Mouse (Mus musculus) left cerebral cortex, postnatal 4 days (tissue): ENCODE data around the gene Pet100. TPM values are rescaled to one million over a fixed set of nuclear protein-coding genes. Genes with fewer than 3 reads are reported as not detected.

ENCODE experiments used
- DNase-seq: peaks from one replicate; pipeline ENCODE4 v3.0.0-alpha.2; 2022
- intact Hi-C: fragments of 180-260 bp; cut with DNase I; formaldehyde crosslinking; loops from one replicate; pipeline ENCODE4 v1.15.1; 2025
- total RNA-seq, 2 experiments: library from RNA; stranded (reverse); gene quantifications; 2 replicates each; pipeline ENCODE4 v1.2.3; 2021

The Pet100 gene
- total RNA-seq, 2 experiments from 2014 or later = 60.0 to 63.3 TPM

DNA sequence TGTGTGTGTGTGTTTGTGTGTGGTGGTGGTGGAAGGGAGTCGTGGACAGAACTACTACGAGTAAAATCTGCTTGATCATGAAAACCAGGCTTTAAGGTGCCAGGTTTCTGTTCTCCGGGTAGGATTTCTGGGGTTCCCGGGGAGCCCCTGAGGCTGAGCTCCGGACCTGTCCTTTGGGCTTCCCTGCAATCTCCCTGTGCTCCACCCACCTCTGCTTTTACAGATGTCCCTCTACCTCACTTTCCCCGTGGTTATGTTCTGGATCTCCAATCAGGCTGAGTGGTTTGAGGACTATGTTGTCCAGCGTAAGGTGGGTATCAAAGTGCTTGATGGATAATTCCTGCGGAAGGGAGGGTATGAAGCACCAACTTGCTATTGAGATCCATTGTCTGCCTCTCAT is 771 bp downstream of the Pet100 start:
- intact Hi-C loops = no loop called here
- no peak for DNase-seq

DNA sequence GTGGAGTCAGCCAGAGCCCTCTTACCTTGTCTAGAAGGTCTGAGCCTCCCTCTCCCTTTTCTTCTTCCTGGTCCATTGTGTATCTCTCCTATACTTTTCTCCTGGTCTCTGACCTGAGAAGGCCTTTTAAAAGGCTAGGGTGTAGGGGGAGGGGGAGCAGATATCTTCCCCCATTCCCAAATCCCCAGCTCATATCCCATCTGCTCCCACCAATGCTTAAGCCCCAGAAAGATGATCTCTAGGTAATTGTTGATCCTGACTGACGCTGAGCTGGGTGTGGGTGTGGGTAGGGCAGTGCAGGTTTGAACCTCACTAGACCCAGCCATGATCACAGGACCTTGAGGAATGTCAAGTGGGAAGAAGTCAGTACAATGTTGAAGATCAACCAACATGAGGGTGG is 4.1 kb downstream of the Pet100 start, which contains the start of gene Pcp2:
Gene Pcp2 (minus strand): TSS at position 101 of the 400 bp plus-strand sequence.
- intact Hi-C loops = loop anchor here (5.0 kb wide), 1 partner anchor 52 kb away; the partner anchor contains the start of gene Trappc5
- DNase-seq = no peak

DNA sequence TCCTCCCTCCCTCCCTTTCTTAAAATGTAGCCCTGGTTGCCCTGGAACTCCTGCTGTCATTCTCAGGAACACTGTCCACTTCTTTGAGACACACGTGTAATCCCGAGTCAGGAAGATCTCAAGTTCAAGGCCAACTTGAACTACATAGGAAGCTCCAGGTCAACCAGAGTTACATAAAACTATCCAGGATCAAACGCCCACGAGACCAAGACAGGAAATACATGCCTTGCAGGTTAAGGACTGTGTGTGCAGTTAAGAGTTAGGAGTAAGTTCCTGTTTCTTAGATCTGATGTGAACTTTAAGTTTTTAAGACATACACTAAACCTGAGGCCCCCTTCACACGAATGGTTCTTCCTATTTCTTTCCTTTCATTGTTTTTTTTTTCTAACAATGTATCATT is 5.6 kb downstream of the Pet100 start:
- DNase-seq = no peak
- intact Hi-C loops = loop anchor here (5.0 kb wide), 1 partner anchor 50 kb away; the partner anchor contains the start of gene Trappc5

DNA sequence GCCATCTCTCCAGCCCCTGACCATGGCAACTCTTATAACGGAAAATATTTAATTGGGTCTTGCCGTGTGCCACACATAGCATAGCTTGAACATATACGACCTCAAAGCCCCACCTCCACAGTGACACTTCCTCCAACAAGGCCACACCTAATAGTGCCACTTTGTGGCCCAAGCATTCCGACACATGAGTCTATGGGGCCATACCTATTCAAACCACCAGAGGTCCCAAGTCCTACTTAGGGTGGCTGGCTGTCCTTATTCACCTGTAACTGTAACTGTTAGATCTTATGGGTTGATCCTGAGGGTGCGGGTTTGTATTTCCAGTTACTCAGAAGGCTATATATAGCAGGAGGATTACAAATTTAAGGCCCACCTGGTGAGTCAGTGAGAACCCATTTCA is 6.7 kb downstream of the Pet100 start:
- intact Hi-C loops = loop anchor here (5.0 kb wide), 1 partner anchor 49 kb away; the partner anchor contains the start of gene Trappc5
- no peak for DNase-seq

GRCm38 (mm10) chr8:3630647-3631477 is 9.5 kb downstream of the Pet100 start, which contains the start of gene Stxbp2:
Gene Stxbp2 (plus strand): TSS chr8:3630955.
- intact Hi-C loops = no loop called here
- peak; percentile 30 for DNase-seq

DNA sequence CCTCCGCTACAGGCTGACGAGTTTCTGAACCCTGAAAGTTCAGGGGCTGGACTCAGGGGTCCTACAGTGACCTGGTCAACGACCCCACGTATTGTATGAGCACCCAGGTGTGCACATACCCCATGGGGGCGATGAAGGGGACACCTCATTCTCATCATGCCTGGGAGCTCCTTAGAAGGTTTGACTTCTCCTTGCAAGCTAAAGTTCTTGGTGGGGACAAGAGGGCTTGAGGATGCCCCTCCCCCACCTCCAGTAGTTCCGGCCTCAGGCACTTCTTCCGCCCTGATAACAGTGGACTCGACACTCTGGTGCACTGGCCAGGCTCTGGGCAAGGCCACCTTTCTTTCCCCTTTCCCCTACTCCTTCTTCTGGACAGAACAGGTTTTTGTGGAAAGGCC is 10.1 kb downstream of the Pet100 start:
- intact Hi-C loops = no loop called here
- DNase-seq = no peak

- intact Hi-C loops = no loop called here
- DNase-seq = peak; percentile 20
Measured at GRCm38 (mm10) chr8:3645804-3646203, 24.5 kb downstream of the Pet100 start.

DNA sequence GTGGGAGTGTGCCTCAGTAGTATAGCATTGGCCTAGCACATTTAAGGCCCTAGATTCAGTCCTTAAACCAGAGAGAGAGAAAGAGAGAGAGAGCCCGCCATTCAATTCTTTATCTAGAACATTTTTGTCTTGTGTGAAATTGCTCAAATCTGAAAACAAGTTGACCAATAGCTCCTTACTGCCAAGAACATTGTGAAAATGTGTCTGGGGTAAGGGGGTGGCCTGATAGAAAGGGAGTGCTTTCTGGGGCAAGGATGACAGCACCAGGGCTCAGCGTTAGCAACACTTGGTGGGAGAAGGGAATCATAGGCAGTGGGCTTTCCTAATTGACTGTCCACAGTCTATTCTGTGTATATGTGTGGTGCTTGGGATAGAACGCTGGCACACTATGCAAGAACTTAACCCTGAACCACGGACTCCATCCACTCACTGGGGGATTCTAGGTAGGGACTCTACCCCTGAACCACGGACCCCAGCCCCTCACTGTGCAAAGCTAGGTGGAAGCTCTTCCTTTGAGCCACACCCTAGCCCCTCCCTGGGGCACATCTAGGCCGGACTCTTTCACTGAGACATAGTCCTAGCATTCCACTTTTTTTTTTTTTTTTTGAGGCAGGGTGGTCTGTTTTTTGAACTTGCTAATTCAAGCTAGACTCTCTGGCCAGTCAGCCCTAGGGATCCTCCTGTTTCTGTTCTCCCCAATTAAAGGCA is 25.6 kb downstream of the Pet100 start:
- DNase-seq = no peak
- intact Hi-C loops = no loop called here

DNA sequence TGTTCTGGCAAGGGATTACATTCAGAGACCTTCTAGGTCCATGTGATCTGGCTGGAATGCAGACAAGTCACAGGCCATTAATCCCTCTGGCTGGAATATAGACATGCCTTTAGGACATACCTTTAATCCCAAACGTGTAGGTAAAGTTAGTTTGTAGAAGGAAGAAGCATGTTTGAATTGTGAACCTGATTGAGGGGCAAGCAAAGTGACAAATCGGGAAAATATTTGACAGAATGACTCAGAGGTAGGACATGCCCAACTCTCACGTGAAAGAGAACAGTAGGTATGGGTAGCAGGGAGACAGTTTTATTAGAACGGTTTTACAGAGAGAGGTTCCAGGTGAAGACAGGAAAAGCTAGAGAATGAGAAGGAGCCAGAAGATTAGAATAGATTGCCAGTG is 26.2 kb downstream of the Pet100 start:
- intact Hi-C loops = no loop called here
- DNase-seq = no peak

DNA sequence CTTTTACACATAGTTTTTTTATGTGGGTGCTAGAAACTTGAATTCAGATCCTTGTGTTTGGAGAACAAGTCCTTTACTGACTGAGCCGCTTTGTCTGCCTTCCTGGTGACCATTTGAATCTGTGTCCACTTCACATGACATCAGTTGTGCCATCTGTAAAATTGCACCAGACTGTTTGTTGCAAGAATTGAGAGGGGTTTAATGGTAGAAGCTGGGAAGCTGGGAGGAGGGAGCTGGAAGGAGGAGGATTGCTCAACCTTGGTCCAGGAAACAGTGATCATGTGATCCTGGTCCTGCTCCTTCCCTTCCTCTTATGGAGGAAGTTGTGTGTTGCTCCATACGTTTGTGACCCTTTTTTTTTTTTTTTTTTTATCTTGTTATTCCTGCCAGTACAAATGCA is 26.9 kb downstream of the Pet100 start:
- DNase-seq = no peak
- intact Hi-C loops = no loop called here

DNA sequence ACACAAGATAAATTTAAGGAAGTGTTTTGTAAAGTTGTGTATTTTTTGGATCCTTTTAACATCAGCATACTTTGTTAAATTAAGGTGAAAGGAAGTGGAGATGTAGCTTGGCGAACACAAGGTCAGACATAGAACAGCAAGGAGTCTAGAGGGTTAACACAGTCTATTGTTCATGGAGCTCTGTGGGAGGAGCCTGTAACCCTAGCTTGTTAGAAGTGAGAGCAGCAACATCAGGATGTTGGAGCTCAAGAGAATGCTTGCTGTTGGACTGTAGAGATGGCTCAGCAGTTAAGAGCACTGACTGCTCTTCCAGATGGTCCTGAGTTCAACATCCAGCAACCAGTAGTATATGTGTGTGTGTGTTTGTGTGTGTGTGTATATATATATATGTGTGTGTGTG is 27.6 kb downstream of the Pet100 start:
- intact Hi-C loops = no loop called here
- DNase-seq = no peak

GRCm38 (mm10) chr8:3652845-3653244 is 31.5 kb downstream of the Pet100 start:
- DNase-seq = no peak
- intact Hi-C loops = no loop called here

DNA sequence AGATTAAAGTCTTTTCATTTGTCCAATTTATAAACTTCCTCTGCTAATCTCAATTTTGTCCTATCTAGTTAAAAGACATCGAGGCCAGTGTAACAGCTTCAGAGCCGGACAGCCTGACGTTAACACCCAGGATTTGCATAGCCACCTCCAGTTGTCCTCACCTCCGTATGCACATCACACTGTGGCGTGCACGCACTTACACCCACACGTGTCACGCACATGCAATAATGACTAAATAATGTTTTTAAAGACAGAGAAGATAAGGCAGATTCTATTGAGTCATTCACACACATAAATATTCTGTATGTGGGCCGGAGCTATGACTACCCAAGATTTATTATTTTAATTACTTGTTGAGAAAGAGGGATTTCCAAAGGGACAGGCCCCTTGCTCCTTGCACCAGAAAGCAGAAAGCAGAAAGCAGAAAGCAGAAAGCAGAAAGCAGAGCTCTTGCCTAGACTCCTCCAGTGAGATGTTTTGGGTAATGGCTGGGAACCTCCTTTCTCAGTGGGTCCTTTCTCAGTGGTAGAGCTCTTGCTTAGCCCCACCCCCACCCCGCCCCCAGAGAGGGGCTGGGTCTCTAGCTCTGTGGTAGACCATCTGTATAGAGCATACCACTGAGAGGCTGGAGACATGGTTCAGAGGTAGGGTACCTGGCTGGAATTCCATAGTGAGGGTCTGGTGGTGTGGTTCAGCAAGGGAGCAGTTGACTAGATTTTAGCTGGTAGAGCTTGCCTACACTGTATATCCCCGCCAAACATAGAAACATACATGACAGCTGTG is 33.6 kb downstream of the Pet100 start:
- no peak for DNase-seq
- intact Hi-C loops = no loop called here

- intact Hi-C loops = no loop called here
- no peak for DNase-seq
Measured at GRCm38 (mm10) chr8:3655526-3655925, 34.2 kb downstream of the Pet100 start, which contains the start of gene Retn. Gene Retn (plus strand): TSS chr8:3655770.

GRCm38 (mm10) chr8:3656725-3657381 is 35.5 kb downstream of the Pet100 start:
- intact Hi-C loops = no loop called here
- peak; percentile 25 for DNase-seq

DNA sequence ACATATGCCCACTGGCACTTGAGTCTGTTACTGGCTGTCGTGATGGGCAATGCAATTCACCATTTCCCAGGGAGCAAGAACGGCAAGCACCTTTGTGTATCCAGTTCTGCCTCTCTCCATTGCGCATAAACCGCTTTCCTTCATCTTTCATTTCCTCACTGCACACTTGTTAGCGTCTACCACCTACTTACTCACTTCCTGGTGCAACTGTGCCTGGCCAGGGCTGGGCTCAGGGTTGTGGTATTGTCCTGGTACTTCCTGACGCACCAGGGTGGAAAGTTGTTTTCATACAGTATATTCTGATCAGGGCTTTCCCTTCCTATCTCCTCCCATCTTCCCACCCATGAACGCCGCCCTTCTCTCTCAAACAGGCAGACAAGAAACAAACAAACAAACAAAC is 39.5 kb downstream of the Pet100 start:
- DNase-seq = no peak
- intact Hi-C loops = no loop called here

DNA sequence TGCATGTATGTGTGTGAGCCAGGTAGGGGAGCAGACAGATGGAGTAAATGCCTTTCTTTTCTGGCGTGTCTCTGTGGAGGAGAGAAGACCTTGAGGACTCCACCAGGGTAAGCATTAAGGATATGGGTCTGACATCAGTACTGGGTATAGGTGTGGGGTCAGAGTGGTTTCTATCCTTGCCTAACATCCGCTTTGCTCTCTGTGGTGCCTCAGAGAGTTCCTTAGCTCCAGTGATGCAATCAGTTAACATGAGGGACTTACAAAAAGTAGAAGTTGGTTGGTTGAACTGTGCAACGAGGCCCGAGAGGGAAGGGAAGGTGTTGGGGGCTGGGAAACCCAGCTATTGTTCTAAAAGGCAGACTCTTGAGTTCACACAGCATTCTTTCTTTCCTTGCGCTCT is 43.1 kb downstream of the Pet100 start:
- intact Hi-C loops = no loop called here
- no peak for DNase-seq

GRCm38 (mm10) chr8:3665507-3665906 is 44.2 kb downstream of the Pet100 start, which contains the start of gene Mcemp1:
Gene Mcemp1 (plus strand): TSS chr8:3665754.
- no peak for DNase-seq
- intact Hi-C loops = no loop called here

DNA sequence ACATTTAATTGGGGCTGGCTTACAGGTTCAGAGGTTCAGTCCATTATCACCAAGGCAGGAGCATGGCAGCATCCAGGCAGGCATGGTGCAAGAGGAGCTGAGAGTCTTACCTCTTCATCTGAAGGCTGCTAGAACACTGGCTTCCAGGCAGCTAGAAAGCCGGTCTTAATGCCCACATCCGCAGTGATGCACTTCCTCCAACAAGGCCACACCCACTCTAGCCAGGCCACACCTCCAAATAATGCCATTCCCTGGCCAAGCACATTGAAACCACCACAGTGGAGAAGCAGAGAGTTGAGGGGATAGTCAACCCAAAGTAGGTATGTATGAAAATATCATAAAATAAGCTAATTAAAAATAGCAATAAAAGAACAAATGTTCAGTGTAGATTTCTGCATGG is 49.0 kb downstream of the Pet100 start:
- no peak for DNase-seq
- intact Hi-C loops = loop anchor here (10.0 kb wide), 2 partner anchors 106 to 206 kb away; partner anchors contain the start of genes C330021F23Rik and Pex11g

GRCm38 (mm10) chr8:3671980-3672491 is 50.7 kb downstream of the Pet100 start, which contains the start of gene Fcor:
Gene Fcor (minus strand): TSS chr8:3672362.
- peak; percentile 88 for DNase-seq
- intact Hi-C loops = loop anchor here (10.0 kb wide), 2 partner anchors 107 to 207 kb away; partner anchors contain the start of genes C330021F23Rik and Pex11g
